Mouse (Mus musculus) left cerebral cortex, adult 9 months (tissue): ENCODE data around the gene Nr1i3.
"Not testable (repeated sequence)": the region's sequence is repeated elsewhere in the genome, so short reads cannot be mapped to it uniquely, and the experiment has no call there.

ENCODE experiments used
- DNase-seq, 2 experiments: peaks; one replicate each; pipeline ENCODE4 v3.0.0; 2022; ENCODE audit warnings: low spot score in 2 of 2

The Nr1i3 gene

DNA sequence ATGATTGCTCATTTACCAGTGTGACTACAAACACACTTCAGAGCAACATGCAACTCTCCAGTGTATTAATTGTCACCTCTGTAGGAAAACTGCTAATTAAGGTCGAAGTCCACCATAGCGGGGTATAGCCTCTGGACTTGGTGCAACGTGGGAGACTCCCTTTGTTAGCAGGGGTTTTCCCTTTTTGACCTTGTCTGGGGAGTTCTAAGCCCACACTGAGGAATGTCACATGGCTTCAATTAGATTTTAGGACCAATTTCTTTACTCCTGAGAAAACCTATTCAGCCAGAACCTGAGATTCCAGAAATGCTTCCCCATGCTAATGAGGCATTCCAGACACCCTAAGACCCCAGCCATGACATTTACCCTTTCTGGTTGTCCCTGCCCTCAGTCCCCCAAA, 16.4 kb downstream of the Nr1i3 start:
- DNase-seq, result no peak

DNA sequence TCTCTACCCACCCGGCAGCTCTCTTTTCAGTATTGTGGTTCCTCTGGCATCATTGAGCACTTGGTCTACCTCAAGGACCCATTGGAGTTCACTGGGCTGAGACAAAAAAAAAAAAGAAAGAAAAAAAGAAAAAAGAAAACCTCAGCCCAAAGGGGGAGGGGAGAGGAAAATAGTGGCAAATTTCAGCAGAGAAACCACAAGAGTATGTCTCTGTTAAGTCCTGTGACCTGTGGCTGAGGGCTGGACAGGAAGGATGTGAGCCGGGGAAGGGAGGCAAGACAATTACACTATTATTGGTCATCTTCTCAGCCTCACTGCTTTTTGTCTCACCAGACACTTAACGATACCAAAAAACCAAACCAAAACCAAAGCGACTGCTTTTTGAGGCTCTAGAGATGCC, 18.1 kb downstream of the Nr1i3 start:
- DNase-seq, result no peak

DNA sequence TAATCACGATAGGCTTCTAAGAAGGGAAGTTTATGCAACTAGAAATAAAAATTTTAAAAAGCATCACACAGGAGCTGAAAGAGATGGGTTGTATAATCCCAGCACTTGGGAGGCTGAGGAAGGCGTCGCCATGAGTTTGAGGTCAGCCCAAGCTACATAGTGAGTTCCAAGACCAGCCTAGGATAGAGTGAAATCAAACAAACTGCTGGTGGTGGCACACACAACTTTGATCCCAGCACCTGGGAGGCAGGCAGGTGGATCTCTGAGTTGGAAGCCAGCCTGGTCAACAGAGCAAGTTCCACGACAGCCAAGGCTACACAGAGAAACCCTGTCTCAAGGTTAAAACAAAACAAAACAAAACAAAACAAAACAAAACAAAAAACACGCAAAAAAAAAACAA, 18.6 kb downstream of the Nr1i3 start:
- no peak for DNase-seq

DNA sequence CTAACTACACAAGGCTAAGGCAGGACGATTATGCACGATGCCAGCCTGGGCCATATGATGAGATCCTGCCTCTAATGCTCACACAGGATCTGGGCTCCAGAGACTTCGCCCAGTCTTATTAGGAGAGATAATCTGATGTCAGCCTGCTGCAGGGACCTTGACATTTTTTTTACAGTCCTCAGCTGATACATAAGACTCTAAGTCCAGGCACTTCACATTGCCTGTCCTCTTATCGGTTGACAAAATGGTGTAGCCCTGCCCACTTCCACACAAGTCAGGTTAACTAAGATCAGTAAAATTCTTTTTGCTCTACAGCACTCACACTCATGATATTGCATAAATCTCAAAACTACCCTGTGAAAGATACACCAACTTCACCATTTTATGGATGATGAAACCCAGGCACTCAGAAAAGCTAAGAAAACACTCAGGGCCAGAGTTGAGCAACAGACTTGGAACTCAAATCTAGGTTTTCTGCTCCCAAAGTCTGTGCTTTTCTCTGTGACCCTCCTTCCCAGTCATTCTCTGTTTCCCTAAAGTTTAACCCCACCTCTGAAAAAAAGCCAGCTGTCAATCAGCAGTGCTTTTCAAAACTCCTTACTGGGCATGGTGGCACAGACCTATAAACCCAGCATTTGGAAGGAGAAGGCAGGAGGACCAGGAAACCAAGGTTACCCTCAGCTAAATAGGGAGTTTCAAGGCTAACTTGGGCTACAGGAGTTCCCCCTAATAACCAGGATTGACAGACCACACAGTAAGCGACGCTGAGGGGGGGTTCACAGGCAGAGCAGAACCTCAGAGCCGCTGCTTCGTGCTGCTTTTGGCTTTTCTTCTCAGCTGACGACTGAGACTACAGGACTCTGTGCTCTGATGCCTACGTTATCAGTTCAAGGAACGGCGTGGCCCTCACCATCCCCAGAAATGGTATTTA, 19.3 kb downstream of the Nr1i3 start:
- DNase-seq, result no peak

DNA sequence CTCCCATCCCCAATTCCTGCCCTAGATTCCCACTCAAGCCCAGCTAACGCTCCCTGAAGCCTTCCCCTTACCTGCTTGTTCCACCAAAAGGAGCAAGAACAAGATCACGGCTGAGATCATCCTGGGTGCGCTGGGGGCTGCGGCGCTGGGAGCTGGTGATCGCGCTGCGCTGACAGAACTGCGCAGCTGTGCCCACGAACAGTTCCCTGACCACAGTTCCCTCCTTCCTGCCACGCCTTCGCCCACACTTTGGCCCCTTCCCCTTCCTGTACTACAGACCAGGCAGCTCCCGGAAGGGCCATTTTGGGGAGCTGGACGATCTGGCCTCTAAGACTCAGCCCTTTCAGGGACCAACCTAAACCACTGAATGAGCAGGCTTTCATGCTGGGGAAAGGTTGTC, 20.4 kb downstream of the Nr1i3 start, which contains the start of gene Fcer1g:
Gene Fcer1g (minus strand): TSS at position 240 of the 400 bp plus-strand sequence.
- DNase-seq, result no peak

DNA sequence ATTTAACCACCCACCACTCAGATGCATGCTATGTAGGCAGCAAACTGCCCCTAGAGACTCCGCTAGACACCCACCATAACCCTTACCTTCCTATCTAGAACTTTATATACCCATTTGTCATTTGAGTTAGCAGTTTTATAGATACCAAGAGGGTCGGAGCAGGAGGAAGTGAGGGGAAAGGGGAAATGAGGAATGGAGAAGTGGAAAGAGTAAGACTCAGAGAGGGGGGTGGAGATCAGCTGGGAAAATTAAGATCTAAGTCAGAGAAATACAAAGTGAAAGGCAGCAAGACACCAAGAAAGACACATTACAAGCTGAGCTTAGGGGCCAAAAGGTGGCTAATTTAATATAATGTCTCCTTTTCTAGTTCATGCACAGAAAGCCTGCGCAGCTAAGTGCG, 20.8 kb downstream of the Nr1i3 start:
- no peak for DNase-seq

DNA sequence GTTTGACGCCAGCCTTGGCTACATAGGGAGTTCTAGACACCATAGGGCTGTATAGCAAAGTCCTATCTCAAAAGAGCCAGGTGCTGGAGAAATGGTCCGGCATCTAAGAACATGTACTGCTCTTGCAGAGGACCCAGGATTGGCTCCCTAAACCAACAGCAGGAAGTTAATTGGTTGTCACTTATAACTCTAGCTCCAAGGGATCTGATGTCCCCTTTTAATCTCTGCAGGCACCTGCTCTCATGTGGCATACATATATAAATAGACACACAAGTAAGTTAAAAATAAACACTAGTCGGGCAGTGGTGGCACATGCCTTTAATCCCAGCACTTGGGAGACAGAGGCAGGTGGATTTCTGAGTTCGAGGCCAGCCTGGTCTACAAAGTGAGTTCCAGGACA, 22.0 kb downstream of the Nr1i3 start:
- DNase-seq, result no peak

DNA sequence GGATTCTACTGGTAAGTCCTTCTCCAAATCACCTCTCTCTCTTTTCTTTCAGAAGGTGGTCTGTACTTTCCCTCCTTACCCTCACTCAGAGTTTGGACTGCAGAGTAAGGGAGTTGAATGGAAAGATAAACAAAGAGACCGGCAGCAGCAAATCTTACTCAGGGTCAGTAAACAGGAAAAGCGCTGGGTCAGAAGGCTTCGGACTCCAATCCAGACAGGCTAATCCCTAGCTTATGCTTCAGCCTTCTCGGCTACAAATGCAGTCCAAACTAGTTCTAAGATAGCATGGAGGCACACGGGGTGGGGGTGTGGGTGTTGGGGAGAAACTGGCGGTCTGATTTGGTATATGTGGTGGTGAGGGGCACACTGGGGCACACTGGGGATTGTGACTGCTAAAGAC, 23.7 kb downstream of the Nr1i3 start:
- no peak for DNase-seq

DNA sequence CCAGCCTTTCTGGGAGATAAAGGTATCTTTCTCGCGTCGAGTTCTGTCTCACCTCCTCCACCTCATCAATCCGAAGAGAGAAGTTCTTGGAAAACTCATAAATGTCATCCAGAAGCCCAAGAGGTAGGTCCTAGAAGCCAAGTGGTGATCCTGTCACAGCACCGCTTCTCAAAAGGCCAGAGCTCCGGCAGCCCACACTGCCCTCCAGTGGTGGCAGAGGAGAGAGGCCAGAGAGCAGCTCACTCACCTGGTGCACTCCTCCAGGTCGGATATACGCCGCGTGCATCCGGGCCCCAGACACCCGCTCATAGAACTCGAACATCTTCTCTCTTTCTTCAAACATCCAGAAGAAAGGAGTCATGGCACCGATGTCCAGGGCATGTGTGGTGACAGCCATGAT, 24.7 kb downstream of the Nr1i3 start:
- DNase-seq, result no peak

DNA sequence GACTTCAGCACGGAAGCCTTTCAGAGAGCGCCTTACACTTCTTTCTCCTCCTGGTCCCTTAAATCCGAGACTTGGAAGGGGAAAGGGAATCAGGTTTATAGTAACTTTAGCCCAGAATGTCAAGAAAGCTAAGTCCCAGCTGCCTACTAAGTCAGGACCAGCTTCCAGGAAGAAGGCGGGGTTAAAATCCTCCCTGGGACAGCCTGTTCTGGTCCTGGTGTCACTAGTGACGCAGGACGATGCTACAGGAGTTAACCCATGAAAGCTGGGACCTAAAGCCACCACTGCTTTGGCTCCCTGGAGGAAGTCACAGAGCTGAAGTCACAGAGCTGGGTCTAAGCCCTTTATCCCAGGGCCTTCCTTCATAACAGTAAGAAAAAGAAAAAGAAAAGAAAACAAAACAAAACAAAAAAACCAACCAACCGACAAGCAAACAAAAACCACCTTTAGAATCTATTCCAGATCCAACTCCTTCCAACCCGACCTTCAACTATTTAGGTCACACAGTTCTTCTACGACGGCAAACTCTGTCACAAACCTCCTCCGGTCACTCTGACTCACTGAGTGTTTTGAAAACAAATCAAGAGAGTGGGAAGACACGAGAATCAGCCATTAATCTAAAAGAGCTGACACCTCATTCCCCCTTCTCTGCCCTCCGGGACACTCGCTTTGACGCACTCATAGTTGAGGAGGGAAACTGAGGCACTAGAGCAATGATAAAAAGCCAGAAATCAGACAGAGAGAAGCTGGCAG, 26.4 kb downstream of the Nr1i3 start:
- no peak for DNase-seq

DNA sequence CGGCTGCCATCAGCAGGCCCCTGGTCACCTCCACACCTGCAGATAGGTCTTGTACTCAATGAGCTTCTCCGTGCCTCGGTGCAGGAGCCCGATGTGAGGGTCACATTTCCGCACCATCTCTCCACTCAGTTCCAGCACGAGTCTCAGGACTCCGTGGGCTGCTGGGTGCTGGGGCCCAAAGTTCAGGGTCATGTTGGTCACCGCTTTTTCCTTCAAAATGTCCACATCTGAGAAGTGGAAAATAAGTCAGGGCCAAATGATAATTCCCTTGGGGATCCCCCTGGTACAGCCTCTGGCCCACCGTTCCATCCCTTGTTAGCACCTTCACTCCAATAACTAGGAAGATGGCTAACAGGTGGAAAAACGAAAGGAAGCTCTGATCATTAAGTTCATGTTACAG, 27.1 kb downstream of the Nr1i3 start:
- no peak for DNase-seq

DNA sequence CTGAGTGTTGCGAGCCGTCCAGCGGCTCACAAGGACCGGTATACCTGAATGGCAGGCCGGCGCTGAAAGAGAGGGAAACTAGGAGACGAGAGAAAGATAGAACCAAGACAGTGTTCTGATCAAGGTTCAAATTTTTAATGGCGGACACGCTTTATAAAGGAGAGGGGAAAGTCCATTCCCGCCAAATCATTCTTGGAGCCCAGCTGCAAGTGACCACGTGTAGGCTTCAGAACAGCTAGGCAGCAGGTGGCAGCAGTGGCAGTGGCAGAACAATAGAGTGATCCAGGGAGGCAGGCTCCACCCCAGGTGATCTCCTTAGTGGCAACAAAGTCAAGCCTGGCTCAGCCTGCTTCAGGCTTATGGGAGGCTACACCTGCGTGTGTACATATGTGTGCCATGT, 28.2 kb downstream of the Nr1i3 start:
- not testable (repeated sequence) for DNase-seq

DNA sequence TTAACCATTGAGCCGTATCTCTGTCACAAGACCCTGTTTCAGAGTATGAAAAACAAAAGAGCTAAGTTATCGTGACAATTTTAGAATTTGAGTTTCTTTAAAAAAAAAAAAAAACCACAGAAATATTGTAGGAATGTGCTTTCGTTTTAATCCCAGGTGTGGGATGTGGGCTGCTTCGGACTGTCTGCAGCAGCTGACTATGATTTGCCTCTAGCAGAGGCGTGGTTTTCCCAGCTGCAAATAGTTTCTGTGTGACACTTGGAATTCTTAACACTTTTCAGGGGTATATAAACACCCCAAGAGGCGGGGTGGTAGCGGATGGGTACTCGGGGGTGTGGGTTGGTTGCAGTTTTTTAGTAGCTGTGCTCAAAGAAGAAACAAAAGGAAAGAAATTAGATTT, 31.6 kb downstream of the Nr1i3 start:
- DNase-seq, result no peak

DNA sequence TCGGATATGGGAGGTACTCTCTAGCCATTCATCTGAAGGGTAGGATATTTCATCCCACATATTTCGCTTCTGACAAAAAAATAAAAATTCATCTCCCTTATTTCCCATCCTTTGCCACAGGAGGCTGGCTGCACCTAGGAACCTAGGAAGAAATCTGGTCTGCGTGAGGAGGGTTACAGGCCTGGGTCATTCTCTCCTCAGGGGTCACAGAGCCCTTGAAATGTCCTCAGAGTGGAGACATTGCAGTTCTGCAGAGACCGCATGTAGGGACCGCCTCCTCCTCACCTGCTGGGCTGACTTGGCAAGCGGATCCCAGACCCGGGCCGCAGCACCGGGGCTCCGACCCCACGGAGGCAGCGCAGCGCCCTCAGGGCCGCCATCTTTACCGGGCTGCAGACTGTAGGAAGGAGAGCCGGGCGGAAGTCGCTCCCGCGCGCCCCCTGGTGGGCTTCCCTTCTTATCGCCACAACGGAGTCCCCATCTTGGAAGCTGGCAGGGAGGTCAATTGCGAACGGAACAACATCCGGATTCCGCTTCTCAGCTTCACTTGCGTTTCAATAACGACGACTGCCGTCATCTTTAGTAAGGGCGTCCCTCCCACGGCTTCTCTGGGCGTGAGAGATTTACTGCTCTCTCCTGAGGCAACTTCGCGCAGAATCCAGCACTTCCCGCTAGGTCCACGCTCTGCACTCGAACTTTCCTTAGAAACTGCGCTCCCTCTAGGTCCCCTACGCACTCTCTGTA, 33.1 kb downstream of the Nr1i3 start:
- peak; percentile 97 to 99 for DNase-seq

DNA sequence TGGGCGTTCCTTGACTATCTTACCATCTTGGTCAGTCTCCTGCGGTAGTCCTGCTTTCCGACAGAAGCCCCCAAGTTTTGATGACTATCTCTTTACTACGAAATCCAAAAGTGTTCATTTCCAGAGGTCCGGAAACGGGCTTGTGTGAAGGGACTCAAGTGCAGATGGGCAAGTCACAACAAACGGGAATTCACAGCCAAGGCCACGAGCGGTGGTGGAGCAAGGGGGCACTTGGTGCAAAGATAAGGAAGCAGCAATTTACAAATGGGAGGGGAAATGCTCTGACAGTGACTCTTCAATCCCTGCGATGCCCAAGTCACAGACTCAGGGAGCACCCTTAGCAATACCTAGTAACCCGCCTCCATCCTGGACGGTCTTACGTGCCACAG, 33.7 kb downstream of the Nr1i3 start:
- DNase-seq, result no peak

DNA sequence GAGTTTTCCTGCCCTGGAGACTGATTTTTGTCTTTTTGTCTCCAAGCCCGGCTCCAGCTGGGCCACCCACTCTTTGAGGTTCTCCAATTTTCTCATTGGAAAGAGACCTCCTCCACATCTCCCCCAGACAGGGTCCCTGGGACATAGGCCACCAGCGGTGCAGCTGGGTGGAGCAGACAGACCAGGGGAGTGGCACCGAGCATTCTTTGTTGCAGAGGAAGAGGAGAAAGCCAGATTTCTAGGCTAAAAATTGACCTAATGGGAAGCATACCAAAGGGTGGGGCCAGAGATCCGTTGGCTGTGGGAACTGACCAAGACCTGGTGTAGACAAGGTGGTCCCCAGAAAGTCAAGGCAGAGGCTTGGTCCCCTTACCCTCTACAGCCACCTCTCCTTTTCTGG, 34.1 kb downstream of the Nr1i3 start:
- no peak for DNase-seq

DNA sequence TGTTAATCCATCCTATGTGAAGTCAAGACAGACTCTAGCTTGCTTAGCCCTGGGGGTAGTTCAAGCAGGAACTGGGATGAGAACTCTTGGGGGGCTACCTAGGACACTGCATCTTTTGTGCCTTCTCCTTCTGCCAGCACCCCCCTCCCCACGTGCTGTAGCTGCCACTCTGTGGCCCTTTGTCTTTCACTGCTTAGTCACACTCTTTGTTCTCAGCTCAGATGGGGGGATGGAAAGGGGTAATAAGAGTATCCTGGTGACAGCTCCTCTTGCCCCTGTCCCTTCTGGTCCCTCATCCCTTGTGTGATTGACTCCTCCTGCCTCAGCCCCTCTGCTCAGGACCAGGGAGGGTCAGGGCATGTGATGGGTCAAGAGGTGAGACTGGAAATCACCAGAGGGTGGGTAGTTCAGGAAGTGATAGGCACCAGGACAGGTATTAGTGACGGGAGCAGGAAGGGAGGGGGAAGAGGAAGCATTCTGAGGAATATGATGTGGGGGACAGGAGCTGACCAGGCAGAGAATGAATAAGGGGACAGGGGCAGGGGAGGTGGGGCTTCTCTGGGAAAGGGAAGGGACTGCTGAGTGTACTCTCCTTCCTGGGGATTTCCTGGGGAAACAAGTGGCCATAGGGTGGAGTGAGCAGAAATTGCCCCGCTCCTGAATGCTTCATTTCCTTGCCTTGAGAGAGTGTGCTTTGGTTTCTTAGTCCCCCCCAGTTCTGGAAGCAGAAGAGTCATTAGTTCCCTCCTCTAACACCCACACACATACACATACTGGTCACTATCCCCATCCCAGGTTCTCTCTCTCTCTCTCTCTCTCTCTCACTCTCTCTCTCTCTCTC, 34.8 kb downstream of the Nr1i3 start:
- DNase-seq, result no peak

DNA sequence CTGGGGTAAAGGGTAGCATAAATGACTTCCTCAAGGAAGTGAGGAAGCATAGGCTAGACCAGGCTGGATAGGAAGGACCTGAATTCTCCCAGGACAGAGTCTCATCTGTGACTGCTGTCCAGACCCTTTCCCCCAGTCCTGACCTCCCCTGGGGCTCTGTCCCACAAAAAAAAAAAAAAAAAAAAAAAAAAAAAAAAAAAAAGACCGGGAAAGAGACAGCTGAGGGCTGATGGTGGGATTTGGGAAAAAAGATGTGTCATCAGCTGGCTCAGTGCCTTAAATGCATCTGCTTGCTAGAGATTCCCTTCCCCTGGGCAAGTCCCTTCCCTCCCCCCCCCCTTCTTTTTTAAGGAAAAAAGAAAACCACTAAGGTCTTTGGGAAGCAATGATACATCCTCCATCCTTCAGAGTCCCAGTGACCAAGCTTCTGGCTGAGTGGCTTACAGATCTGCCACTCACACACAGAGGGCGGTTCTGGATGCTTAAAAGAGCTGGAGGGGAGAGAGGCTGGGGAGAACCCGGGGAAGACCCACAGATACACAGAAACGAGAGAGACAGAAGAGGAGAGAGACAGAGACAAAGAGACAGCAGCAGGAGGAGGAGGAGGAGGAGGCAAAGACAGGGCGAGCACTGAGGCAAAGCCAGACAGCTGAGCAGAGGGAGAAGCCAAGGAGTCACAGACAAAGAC, 36.3 kb downstream of the Nr1i3 start, which contains the start of gene Adamts4:
Gene Adamts4 (plus strand): TSS at position 509 of the 688 bp plus-strand sequence.
- DNase-seq, result peak in 1 of 2 experiments; percentile 66

DNA sequence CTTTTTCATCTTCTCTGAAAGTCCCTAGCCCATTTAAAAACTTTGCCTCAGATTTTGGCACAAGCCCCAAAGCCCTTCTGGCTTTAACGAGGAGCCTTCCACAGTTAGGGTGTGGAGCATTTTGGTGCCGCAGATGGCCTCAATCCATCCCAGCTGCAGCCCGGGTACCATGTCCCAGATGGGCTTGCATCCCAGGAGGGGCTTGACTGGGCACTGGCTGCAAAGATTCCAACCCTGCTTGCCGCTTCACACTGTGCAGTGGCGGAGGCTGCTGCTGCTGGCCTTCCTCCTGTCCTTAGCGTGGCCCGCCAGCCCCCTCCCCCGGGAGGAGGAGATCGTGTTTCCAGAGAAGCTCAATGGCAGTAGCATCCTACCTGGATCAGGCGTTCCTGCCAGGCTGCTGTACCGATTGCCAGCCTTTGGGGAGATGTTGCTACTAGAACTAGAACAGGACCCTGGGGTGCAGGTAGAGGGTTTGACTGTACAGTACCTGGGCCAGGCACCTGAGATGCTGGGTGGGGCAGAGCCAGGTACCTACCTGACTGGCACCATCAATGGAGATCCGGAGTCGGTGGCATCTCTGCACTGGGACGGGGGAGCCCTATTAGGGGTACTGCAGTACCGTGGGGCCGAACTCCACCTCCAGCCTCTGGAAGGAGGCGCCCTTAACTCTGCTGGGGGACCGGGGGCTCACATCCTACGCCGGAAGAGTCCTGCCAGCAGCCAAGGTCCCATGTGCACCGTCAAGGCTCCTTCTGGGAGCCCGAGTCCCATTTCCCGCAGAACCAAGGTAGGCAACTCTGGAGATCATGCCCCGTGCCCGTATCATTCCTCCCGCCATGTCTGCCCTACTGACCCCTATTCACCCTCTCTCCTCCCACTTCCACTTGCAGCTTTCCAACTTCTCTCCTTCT, 37.2 kb downstream of the Nr1i3 start, which contains the start of gene Ndufs2:
Gene Ndufs2 (minus strand): TSS at position 709 of the 914 bp plus-strand sequence.
- no peak for DNase-seq
